ENCODE assay signal across 27 mouse cellular contexts in genomic region chr2:73387806-73388205, GRCm38 (mm10). TPM values are rescaled to one million over a fixed set of nuclear protein-coding genes. Genes with fewer than 3 reads are reported as not detected.
DNase-seq lines count a peak whose midpoint lies in the region; ATAC-seq and TF ChIP-seq lines count a peak whose summit lies in the region.
"Had no signal": no experiment of that assay in that cellular context is flagged by ENCODE, and none has a peak within 500 bp of the region (broad histone marks: within the 10 kb centered on the region; RNA-seq: fewer than 3 reads in every experiment).

No protein-coding gene starts in this region.

- H3K4me2 ChIP-seq in intestine, embryonic 16.5 days (ENCODE audit: low read depth, low read length), result no peak overlapping the region
- no peak overlapping the region for H3K4me2 ChIP-seq in intestine, embryonic 15.5 days (replicated peaks)

- H3K36me3 ChIP-seq in intestine, embryonic 16.5 days (ENCODE audit: control insufficient read depth, insufficient read depth, low read length), result no peaks in the 10 kb centered on the region
- no peaks in the 10 kb centered on the region for H3K36me3 ChIP-seq in intestine, embryonic 15.5 days
- H3K36me3 ChIP-seq in MEL (ENCODE audit: control insufficient read depth in 1 of 2, insufficient read depth in 2 of 2, low read length in 2 of 2), result peaks cover 0 to 8% of the 10 kb centered on the region in 2 experiments; a peak in 2 of 4 replicates
- no peaks in the 10 kb centered on the region for H3K36me3 ChIP-seq in limb, embryonic 10.5 days
- H3K36me3 ChIP-seq: heart, embryonic 10.5 days; lung, embryonic 15.5 days; midbrain, embryonic 15.5 days; neural tube, embryonic 12.5 days had no signal

- WGBS in intestine, embryonic 16.5 days, result 81% methylated on average over 1 of the region's 1 CpGs
- WGBS in intestine, embryonic 15.5 days, result 76% methylated on average over 1 of the region's 1 CpGs
- WGBS in limb, embryonic 10.5 days, result 83% methylated on average over 1 of the region's 1 CpGs

- peaks cover 3% of the 10 kb centered on the region; the same call in 1 of the 2 replicates for H3K4me1 ChIP-seq in intestine, embryonic 16.5 days (ENCODE audit: control insufficient read depth, insufficient read depth, low read length)
- no peaks in the 10 kb centered on the region for H3K4me1 ChIP-seq in intestine, embryonic 15.5 days (replicated peaks)
- H3K4me1 ChIP-seq in MEL (ENCODE audit: control insufficient read depth in 1 of 2, insufficient read depth in 2 of 2, low read length in 2 of 2), result peaks cover 0 to 3% of the 10 kb centered on the region in 2 experiments; a peak in 1 of 4 replicates
- peaks cover 9% of the 10 kb centered on the region for H3K4me1 ChIP-seq in limb, embryonic 10.5 days
- H3K4me1 ChIP-seq: neural tube, embryonic 12.5 days had no signal

- TF ChIP-seq EP300 in MEL (IDR thresholded peaks at IDR 0.05; ENCODE audit: low read depth in 1 of 2, low read length in 2 of 2), result no peak

- no peaks in the 10 kb centered on the region for H3K79me2 ChIP-seq in MEL (ENCODE audit: control insufficient read depth, insufficient read depth, low read length, poor library complexity)

- H3K9me3 ChIP-seq in intestine, embryonic 16.5 days (ENCODE audit: control insufficient read depth, low read length), result no peaks in the 10 kb centered on the region
- H3K9me3 ChIP-seq in intestine, embryonic 15.5 days, result no peaks in the 10 kb centered on the region
- H3K9me3 ChIP-seq in MEL (replicated peaks; ENCODE audit: insufficient read depth, low read length), result no peaks in the 10 kb centered on the region
- no peaks in the 10 kb centered on the region for H3K9me3 ChIP-seq in limb, embryonic 10.5 days (replicated peaks)
- H3K9me3 ChIP-seq: forebrain, embryonic 13.5 days; heart, embryonic 10.5 days; lung, embryonic 15.5 days; megakaryocyte, embryonic 14.5 days; midbrain, embryonic 15.5 days; neural tube, embryonic 12.5 days had no signal

- DNase-seq in A20 (ENCODE audit: low read depth, low spot score) (peak; percentile 43), MEL (ENCODE audit: low read depth, low spot score) (peak; percentile 8)
- DNase-seq in limb, embryonic 10.5 days (ENCODE audit: low spot score), result peak; percentile 20
- no peak for DNase-seq in kidney, postnatal 36 days
- DNase-seq: adrenal gland, adult 2 months; adrenal gland, postnatal 36 days; cerebellum, adult 18-20 months; gastrocnemius, postnatal 36 days; kidney, adult 2 months; kidney, postnatal 4 days; layer of hippocampus, postnatal 36 days; liver; lung, postnatal 36 days; right cerebral cortex, adult 18-20 months; spleen, adult 18-20 months; thymus, adult 2 months; thymus, postnatal 4 days had no signal

- H3K9ac ChIP-seq in intestine, embryonic 16.5 days (ENCODE audit: low read depth, low read length), result no peak overlapping the region
- no peak overlapping the region for H3K9ac ChIP-seq in intestine, embryonic 15.5 days
- H3K9ac ChIP-seq in MEL (ENCODE audit: control insufficient read depth, low read depth, low read length, poor library complexity, severe bottlenecking), result no peak overlapping the region
- H3K9ac ChIP-seq: forebrain, embryonic 13.5 days; lung, embryonic 15.5 days; midbrain, embryonic 15.5 days; neural tube, embryonic 12.5 days had no signal

- no peak for ATAC-seq in intestine, embryonic 16.5 days
- ATAC-seq in intestine, embryonic 15.5 days, result no peak
- ATAC-seq in erythroblast, adult 5-6 weeks (replicated peaks; ENCODE audit: low FRiP score, poor library complexity, severe bottlenecking), result no peak
- ATAC-seq: forebrain, embryonic 13.5 days; inflammation-experienced regulatory T-cells, adult 6 months; midbrain, embryonic 15.5 days had no signal

- TF ChIP-seq POLR2A in MEL (IDR thresholded peaks at IDR 0.05; ENCODE audit: control insufficient read depth in 1 of 2, insufficient read depth in 1 of 2, low read depth in 1 of 2, low read length in 2 of 2, poor library complexity in 1 of 2), result no peak

- no peak for TF ChIP-seq RAD21 in MEL (IDR thresholded peaks at IDR 0.05; ENCODE audit: low read depth, low read length)

- no peak for TF ChIP-seq CTCF in MEL (IDR thresholded peaks at IDR 0.05 in 2 of 3, conservative IDR thresholded peaks at IDR 0.05 in 1 of 3; ENCODE audit: control insufficient read depth in 1 of 3, insufficient read depth in 1 of 3, low read depth in 2 of 3, low read length in 3 of 3, poor library complexity in 1 of 3, severe bottlenecking in 1 of 3)

- no peak overlapping the region for H3K4me3 ChIP-seq in intestine, embryonic 16.5 days (ENCODE audit: low read length)
- H3K4me3 ChIP-seq in intestine, embryonic 15.5 days (replicated peaks), result no peak overlapping the region
- H3K4me3 ChIP-seq in MEL (ENCODE audit: control insufficient read depth in 1 of 2, insufficient read depth in 1 of 2, low read depth in 2 of 2, low read length in 2 of 2), result no peak overlapping the region
- H3K4me3 ChIP-seq in limb, embryonic 10.5 days, result no peak overlapping the region
- H3K4me3 ChIP-seq: neural tube, embryonic 12.5 days had no signal

- peak overlapping the region; percentile 38; the same call in 1 of the 2 replicates for H3K27ac ChIP-seq in intestine, embryonic 16.5 days (ENCODE audit: low read length)
- H3K27ac ChIP-seq in intestine, embryonic 15.5 days, result no peak overlapping the region
- no peak overlapping the region for H3K27ac ChIP-seq in MEL (ENCODE audit: control insufficient read depth, low read depth, low read length)
- no peak overlapping the region for H3K27ac ChIP-seq in limb, embryonic 10.5 days
- H3K27ac ChIP-seq: forebrain, embryonic 13.5 days; lung, embryonic 15.5 days; neural tube, embryonic 12.5 days had no signal

- H3K27me3 ChIP-seq in intestine, embryonic 16.5 days (replicated peaks; ENCODE audit: control insufficient read depth, insufficient read depth, low read length), result no peaks in the 10 kb centered on the region
- H3K27me3 ChIP-seq in intestine, embryonic 15.5 days (replicated peaks), result no peaks in the 10 kb centered on the region
- peaks cover 2 to 3% of the 10 kb centered on the region in 2 experiments; a peak in 3 of 4 replicates for H3K27me3 ChIP-seq in MEL (ENCODE audit: control insufficient read depth in 1 of 2, insufficient read depth in 2 of 2, low read length in 2 of 2)
- H3K27me3 ChIP-seq in limb, embryonic 10.5 days (ENCODE audit: low read depth, poor library complexity, severe bottlenecking), result peaks cover 11% of the 10 kb centered on the region; the same call in 1 of the 2 replicates
- H3K27me3 ChIP-seq: lung, embryonic 15.5 days; midbrain, embryonic 15.5 days; neural tube, embryonic 12.5 days had no signal

TF ChIP-seq in MEL, 35 proteins besides CTCF, POLR2A, EP300 and RAD21:
- TF ChIP-seq NRF1 (IDR thresholded peaks at IDR 0.05; ENCODE audit: insufficient read depth, low read depth, low read length, poor library complexity, severe bottlenecking), result no peak
- TF ChIP-seq JUND (IDR thresholded peaks at IDR 0.05; ENCODE audit: low read depth, low read length), result no peak
- no peak for TF ChIP-seq MEF2A (IDR thresholded peaks at IDR 0.05; ENCODE audit: extremely low read depth, insufficient replicate concordance, low read depth, low read length, poor library complexity, severe bottlenecking)
- no peak for TF ChIP-seq TCF12 (IDR thresholded peaks at IDR 0.05; ENCODE audit: low read depth, low read length)
- no peak for TF ChIP-seq POLR2AphosphoS5 (IDR thresholded peaks at IDR 0.05; ENCODE audit: borderline replicate concordance, low read depth, low read length)
- no peak for TF ChIP-seq NELFE (IDR thresholded peaks at IDR 0.05; ENCODE audit: low read depth, low read length)
- no peak for TF ChIP-seq CHD2 (IDR thresholded peaks at IDR 0.05; ENCODE audit: low read length)
- TF ChIP-seq MYB (IDR thresholded peaks at IDR 0.05; ENCODE audit: low read depth, low read length), result no peak

RNA-seq across cellular contexts. Expression of gene Gpr155, which starts 1.4 kb away (rescaled TPM):
- 15.1 and 17.5 TPM in 2 replicates for polyA plus RNA-seq in intestine, embryonic 16.5 days (2015; fragmentation: Nextera tagmentation; extraction: Ambion mirVana)
- 11.8 and 12.3 TPM in 2 replicates for polyA plus RNA-seq in intestine, embryonic 15.5 days (2015; fragmentation: Nextera tagmentation; extraction: Ambion mirVana)
- total RNA-seq in MEL (2012; rRNA removed), result 0.23 TPM in 2 replicates
- under 1 TPM in 1 of 2 experiments, not detected in 1; 0.99 TPM for polyA plus RNA-seq in MEL (2012; ENCODE audit: insufficient read depth in 1 of 2, insufficient read length in 2 of 2, low read depth in 1 of 2, low replicate concordance in 2 of 2, missing spikeins in 1 of 2)
- 1.4 and 2.4 TPM in 2 replicates for polyA plus RNA-seq in limb, embryonic 10.5 days (2016; fragmentation: Nextera tagmentation; extraction: Ambion mirVana)
- 5.8 and 7.3 TPM in 2 replicates for total RNA-seq in erythroblast, adult 5-6 weeks (2015; ENCODE audit: low replicate concordance)
- total RNA-seq in erythroblast, adult 5-6 weeks (2017; ENCODE audit: low replicate concordance), result 9.3 and 10.6 TPM in 2 replicates

Comparison
In these comparisons a context has a peak if more than half of its experiments do, and no peak if none do; other contexts are left out.
1. DNase-seq: peak in A20 (single experiment), MEL (single experiment) and limb, embryonic 10.5 days (single experiment); none in kidney, postnatal 36 days (0 of 2).